Mouse (Mus musculus): ENCODE results near the gene Slc8a3.

DNA sequence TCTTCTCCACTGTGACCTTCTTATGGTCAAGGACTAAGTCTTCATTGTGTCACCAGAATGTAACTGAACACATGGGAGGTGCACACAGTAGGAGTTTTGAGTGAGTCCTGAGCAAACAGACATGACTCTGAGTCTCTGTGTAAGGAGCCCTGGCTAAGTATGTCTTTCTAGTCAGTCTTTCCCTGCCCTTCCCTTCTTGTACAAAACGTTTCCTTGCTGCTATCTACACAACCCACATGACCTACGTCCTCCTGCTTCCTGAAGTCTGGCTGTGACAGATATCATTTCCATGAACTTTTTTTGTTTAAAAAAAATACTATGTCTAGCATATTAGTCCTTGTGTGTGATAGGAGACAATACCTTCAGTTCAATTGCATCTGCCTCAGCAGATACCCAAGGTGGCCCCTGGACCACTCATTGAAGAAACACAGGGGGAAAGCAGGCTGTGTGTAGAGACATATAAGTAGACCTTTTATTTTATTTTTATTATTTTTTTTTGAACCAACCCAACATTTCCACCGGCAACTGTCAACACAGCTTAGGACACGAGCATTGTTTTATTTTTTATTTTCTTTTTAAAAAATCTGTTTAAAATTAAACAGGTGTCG is 135.4 kb downstream of the Slc8a3 start:
- TF ChIP-seq CTCF (conservative IDR thresholded peaks at IDR 0.05; ENCODE audit: low read length) = no peak
- TF ChIP-seq POU5F1 (IDR thresholded peaks at IDR 0.05; ENCODE audit: borderline replicate concordance, low read length) = no peak

All from E14TG2a.4 (cell line).